Mouse (Mus musculus) C2C12 (cell line): ENCODE results near the gene Pros1.

ENCODE experiments used
- CEBPB ChIP-seq: IDR thresholded peaks from one replicate; pipeline ENCODE4 v1.6.1; 2011; ENCODE audit warnings: low read depth, mild to moderate bottlenecking, control low read depth, moderate library complexity
- CTCF ChIP-seq: IDR thresholded peaks from one replicate; pipeline ENCODE4 v1.5.1; 2011; ENCODE audit not compliant: control insufficient read depth, insufficient read depth, insufficient read length
- FOSL1 ChIP-seq: IDR thresholded peaks from one replicate; pipeline ENCODE4 v1.8.0; 2011; ENCODE audit warnings: mild to moderate bottlenecking, low read length; ENCODE audit not compliant: poor library complexity, insufficient read depth, severe bottlenecking
- MAX ChIP-seq: IDR thresholded peaks from one replicate; pipeline ENCODE4 v1.6.1; 2011; ENCODE audit warnings: mild to moderate bottlenecking, control low read depth
- MYOD1 ChIP-seq: IDR thresholded peaks from one replicate; pipeline ENCODE4 v1.6.1; 2011; ENCODE audit warnings: low read depth; ENCODE audit not compliant: control insufficient read depth, insufficient read length
- MYOG ChIP-seq: IDR thresholded peaks from one replicate; pipeline ENCODE4 v1.6.1; 2011; ENCODE audit not compliant: control insufficient read depth, insufficient read length; ENCODE audit errors: extremely low read depth
- USF1 ChIP-seq: IDR thresholded peaks from one replicate; pipeline ENCODE4 v1.6.1; 2011; ENCODE audit warnings: low read depth, mild to moderate bottlenecking, control low read depth, moderate library complexity

GRCm38 (mm10) chr16:62895824-62896223, 41.7 kb downstream of the Pros1 start:
- TF ChIP-seq CTCF: no peak
- no peak for TF ChIP-seq USF1
- no peak for TF ChIP-seq MYOD1
- TF ChIP-seq MAX: no peak
- TF ChIP-seq FOSL1: no peak
- no peak for TF ChIP-seq MYOG
- no peak for TF ChIP-seq CEBPB
